Mouse (Mus musculus) limb, embryonic 15.5 days (tissue): Measurements from ENCODE around the gene Plekha8. TPM values are rescaled to one million over a fixed set of nuclear protein-coding genes. Genes with fewer than 3 reads are reported as not detected.

Source experiments
- ATAC-seq: fragments of 200-750 bp; cut with Nextera tagmentation; 2 replicates; pipeline ENCODE4 v1.8.0; 2017; ENCODE audit warnings: low read depth, moderate TSS enrichment; ENCODE audit not compliant: insufficient number of reproducible peaks, low FRiP score, low TSS enrichment
- H3K27ac ChIP-seq: fragments of 300-500 bp; sonication (generic); 2 replicates; pipeline ENCODE4 v1.5.1; 2015; ENCODE audit warnings: moderate library complexity, mild to moderate bottlenecking, inconsistent platforms
- H3K27me3 ChIP-seq: fragments of 300-500 bp; sonication (generic); 2 replicates; pipeline ENCODE4 v1.6.1; 2015; ENCODE audit warnings: inconsistent platforms
- H3K36me3 ChIP-seq: fragments of 300-500 bp; sonication (generic); 2 replicates; pipeline ENCODE4 v1.6.1; 2015; ENCODE audit warnings: inconsistent platforms
- H3K4me1 ChIP-seq: fragments of 300-500 bp; sonication (generic); 2 replicates; pipeline ENCODE4 v1.6.1; 2015; ENCODE audit warnings: inconsistent platforms
- H3K4me2 ChIP-seq: fragments of 300-500 bp; sonication (generic); 2 replicates; pipeline ENCODE4 v1.6.1; 2015; ENCODE audit warnings: mild to moderate bottlenecking, inconsistent platforms
- H3K4me3 ChIP-seq: fragments of 300-500 bp; sonication (generic); 2 replicates; pipeline ENCODE4 v1.5.1; 2015; ENCODE audit warnings: mild to moderate bottlenecking, inconsistent platforms
- H3K9ac ChIP-seq: fragments of 300-500 bp; sonication (generic); 2 replicates; pipeline ENCODE4 v1.6.1; 2015; ENCODE audit warnings: inconsistent platforms
- H3K9me3 ChIP-seq: fragments of 300-500 bp; sonication (generic); 2 replicates; pipeline ENCODE4 v1.6.1; 2016; ENCODE audit warnings: inconsistent platforms
- WGBS: fragments of 180-500 bp; shearing (Covaris S2); methylation state at CpG from one replicate; pipeline ENCODE4 v1.1.7; 2015; 5-methylcytosine and 5-hydroxymethylcytosine counted together
- polyA plus RNA-seq: library from polyadenylated mRNA; unstranded; fragments of >200 nt; fragmentation: Nextera tagmentation; extraction: Ambion mirVana; gene quantifications from 2 replicates; pipeline ENCODE4 v1.2.1, GENCODE M21; 2015

The Plekha8 gene
- polyA plus RNA-seq, 1 experiment from 2014 or later = 7.6 TPM

DNA sequence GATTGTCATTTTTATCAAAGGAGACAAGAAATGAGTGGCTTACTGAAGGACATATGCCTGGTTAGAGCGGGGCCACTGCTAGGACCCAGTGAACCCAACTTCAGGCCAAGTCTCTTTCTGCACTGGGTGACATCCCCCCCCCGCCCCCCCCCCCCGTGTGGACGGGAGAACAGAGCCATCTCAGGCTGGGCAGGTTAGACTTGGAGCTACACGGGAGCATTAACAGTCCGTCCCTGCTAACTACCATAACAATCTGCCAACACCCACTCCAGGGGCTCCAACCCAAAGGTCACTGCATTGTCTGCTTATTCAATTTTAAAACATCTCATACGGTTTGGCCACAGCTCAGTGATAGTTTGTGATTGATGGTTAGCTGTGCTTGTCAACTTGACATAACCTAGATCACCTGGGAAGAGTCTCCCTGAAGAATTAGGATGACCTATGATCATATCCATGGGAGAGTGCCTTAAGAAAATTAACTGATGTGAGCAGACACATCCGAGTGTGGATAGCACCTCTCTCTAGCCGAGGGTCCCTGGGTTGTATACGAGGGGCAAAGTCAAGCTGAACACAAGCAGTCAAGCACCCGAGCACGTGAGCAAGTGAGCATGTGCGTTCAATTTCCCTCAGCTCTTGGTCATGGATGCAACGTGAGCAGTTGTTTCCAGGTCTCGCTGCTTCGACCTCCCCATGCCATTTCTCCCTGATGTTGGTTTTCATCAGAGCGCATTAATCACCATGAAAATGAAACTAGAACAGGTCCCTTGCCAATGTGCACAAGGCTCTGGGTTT lies 32.7 kb upstream of the Plekha8 start:
- H3K27ac ChIP-seq = no peak overlapping the region
- H3K36me3 ChIP-seq = no peaks in the 10 kb centered on the region
- no peak overlapping the region for H3K4me2 ChIP-seq
- H3K9me3 ChIP-seq = no peaks in the 10 kb centered on the region
- no peak overlapping the region for H3K4me3 ChIP-seq
- no peak for ATAC-seq
- no peak overlapping the region for H3K9ac ChIP-seq
- WGBS = 74% methylated on average over 14 of the region's 17 CpGs
- no peaks in the 10 kb centered on the region for H3K27me3 ChIP-seq
- peaks cover 14% of the 10 kb centered on the region for H3K4me1 ChIP-seq

DNA sequence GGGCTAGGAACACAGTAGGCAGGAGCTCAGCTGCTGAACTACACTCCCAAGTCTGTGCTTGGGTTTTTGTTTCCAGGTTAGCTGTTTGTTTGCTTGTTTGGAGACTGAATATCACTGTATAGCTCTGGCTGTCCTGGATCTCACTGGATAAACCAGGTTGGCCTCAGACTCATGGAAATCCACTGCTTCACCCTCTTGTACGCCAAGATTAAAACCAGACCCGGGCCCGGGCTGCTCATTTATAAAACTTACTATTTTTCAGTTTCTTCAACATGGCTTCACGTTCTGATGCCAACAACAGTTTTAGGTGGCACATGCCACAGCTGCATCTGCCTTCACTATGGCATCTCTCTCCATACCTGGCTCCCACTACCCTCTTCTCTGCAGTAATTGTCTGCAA lies 31.4 kb upstream of the Plekha8 start:
- H3K4me2 ChIP-seq = no peak overlapping the region
- WGBS = 86% methylated on average over 4 of the region's 4 CpGs
- H3K9me3 ChIP-seq = no peaks in the 10 kb centered on the region
- H3K4me3 ChIP-seq = no peak overlapping the region
- no peak for ATAC-seq
- no peaks in the 10 kb centered on the region for H3K27me3 ChIP-seq
- peaks cover 14% of the 10 kb centered on the region for H3K4me1 ChIP-seq
- H3K27ac ChIP-seq = no peak overlapping the region
- no peak overlapping the region for H3K9ac ChIP-seq
- H3K36me3 ChIP-seq = no peaks in the 10 kb centered on the region

DNA sequence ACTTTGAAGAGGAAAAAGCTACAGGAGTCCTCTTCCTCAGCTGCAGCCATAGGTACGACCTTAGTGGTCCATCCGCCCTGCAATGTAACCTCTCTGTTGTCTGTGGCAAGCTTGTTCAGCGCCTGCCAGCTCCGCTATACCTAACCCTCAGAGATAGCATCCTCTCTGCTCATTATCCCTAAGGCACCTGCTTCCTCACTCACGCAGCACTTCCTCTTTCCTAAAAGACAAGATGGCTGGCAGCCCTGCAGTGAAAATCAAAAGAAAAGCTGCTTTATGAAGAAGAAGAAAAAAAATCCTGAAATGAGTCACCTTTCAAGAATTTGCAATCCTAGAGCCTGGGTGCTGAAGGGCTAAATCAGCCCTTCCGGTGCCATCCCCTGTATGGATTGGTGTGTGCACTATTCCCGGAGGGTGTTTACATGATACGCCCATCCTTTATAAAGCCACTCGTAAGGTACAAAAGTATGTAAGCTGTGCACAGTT lies 30.4 kb upstream of the Plekha8 start:
- H3K27ac ChIP-seq = no peak overlapping the region
- H3K27me3 ChIP-seq = no peaks in the 10 kb centered on the region
- H3K9me3 ChIP-seq = no peaks in the 10 kb centered on the region
- no peaks in the 10 kb centered on the region for H3K36me3 ChIP-seq
- 59% methylated on average over 9 of the region's 9 CpGs for WGBS
- H3K4me3 ChIP-seq = no peak overlapping the region
- ATAC-seq = no peak
- H3K4me1 ChIP-seq = peaks cover 14% of the 10 kb centered on the region
- no peak overlapping the region for H3K4me2 ChIP-seq
- no peak overlapping the region for H3K9ac ChIP-seq

DNA sequence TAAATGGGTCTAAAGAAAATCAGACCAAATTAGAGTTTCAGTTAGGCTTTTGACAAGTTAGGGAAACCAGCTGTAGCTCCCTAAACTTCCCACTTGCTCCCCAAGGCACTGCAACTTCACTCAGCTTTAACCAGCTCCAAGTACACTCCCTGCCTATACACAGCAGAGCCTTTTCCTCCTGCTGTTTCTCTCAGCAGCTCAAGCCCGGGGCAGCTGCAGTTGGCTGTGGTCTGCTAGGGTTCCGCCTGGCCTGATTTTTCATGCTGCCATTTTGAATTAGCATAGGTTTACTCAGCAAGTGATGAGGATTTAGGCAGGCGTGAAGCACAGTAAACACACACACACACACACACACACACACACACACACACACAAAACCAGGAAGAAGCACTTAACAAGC lies 29.9 kb upstream of the Plekha8 start:
- H3K27ac ChIP-seq = no peak overlapping the region

DNA sequence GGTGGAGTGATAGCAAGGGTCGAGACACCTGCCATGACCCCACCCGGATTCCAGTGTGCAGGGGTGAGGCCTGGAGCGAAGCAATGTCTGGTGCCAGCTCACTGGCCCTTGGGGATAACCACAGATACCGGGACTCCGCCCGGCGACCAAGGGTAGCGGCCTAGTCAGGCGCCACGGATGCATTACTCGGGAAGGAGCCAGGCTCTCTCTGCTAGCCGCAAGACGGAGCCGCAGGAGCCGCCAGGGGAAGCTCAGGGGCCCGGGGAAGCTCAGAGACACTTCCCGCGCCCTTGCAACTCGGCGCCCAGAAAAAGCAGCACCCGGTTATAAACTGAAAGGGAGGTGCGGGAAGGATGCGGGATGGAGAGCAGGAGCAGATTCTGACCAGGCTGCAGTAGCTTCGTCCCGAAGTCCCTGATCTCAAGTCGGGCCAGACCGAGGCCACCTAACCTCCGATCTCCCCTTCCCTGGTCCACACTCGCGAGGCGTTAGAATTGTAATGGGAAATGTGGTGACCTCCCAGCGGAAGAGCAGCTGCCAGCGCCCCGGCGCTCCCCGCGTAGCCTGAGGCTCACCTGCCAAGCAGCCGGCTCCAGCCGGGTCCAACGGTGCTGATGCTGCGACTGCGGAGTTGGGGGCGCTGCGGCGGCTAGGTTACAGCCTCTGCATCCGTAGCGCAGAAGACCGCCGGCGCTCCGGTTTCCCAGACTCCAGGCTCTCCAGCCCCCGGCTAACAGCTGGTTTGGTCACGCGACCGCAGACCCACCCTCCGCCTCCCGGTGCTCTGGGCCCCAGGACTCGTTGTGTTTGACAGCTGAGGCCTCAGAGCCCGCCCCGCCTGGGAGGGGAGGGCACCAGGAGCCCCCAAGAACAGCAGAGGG lies 29.0 kb upstream of the Plekha8 start, which contains the start of gene Scrn1:
Gene Scrn1 (minus strand): TSS at position 825 of the 881 bp plus-strand sequence.
- H3K4me2 ChIP-seq = peak within 1 kb of the TSS; percentile 90
- 2% methylated on average over 60 of the region's 60 CpGs for WGBS
- H3K27ac ChIP-seq = peak within 1 kb of the TSS; percentile 19

More for the DNA sequence above, 29.9 kb upstream of the Plekha8 start:
- peaks cover 14% of the 10 kb centered on the region for H3K4me1 ChIP-seq
- H3K4me2 ChIP-seq = no peak overlapping the region
- H3K9ac ChIP-seq = no peak overlapping the region
- 56% methylated on average over 3 of the region's 3 CpGs for WGBS
- no peak overlapping the region for H3K4me3 ChIP-seq
- H3K27me3 ChIP-seq = no peaks in the 10 kb centered on the region
- ATAC-seq = no peak
- H3K9me3 ChIP-seq = no peaks in the 10 kb centered on the region
- no peaks in the 10 kb centered on the region for H3K36me3 ChIP-seq

DNA sequence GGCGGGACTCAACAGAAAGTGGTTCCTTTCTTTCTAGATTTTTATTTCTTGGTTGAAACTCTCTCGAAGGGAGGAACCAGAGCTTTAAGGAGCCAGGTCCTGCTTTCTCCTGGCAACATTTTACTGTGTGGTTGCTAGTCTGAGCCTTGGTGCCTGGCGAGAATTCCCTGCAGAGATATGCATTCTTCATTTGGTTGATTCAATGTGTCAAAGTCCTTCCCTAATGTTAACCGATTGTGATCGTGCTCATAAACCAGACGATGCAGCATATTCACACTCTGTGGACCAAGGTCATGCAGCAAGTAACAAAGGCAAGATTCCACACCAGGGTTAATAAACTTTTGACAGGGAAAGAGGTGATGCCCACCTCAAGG lies 28.4 kb upstream of the Plekha8 start:
- no peak for ATAC-seq
- 10% methylated on average over 6 of the region's 6 CpGs for WGBS
- H3K4me1 ChIP-seq = peaks cover 14% of the 10 kb centered on the region
- no peaks in the 10 kb centered on the region for H3K36me3 ChIP-seq
- peak overlapping the region; percentile 49 for H3K4me3 ChIP-seq
- no peaks in the 10 kb centered on the region for H3K9me3 ChIP-seq
- 0 out of 2 replicates have a peak overlapping the region, but pooled peaks have one; percentile 27 for H3K9ac ChIP-seq
- no peaks in the 10 kb centered on the region for H3K27me3 ChIP-seq
- peak overlapping the region; percentile 90 for H3K4me2 ChIP-seq
- H3K27ac ChIP-seq = peak overlapping the region; percentile 19; the same call in 1 of the 2 replicates

More for the DNA sequence above, 29.0 kb upstream of the Plekha8 start, which contains the start of gene Scrn1:
- peak within 1 kb of the TSS; percentile 49 for H3K4me3 ChIP-seq
- no peaks in the 10 kb centered on the region for H3K36me3 ChIP-seq
- H3K9ac ChIP-seq = peak within 1 kb of the TSS; percentile 27; the same call in 1 of the 2 replicates
- H3K9me3 ChIP-seq = no peaks in the 10 kb centered on the region
- no peaks in the 10 kb centered on the region for H3K27me3 ChIP-seq
- peak; percentile 77 for ATAC-seq
- peaks cover 14% of the 10 kb centered on the region for H3K4me1 ChIP-seq

DNA sequence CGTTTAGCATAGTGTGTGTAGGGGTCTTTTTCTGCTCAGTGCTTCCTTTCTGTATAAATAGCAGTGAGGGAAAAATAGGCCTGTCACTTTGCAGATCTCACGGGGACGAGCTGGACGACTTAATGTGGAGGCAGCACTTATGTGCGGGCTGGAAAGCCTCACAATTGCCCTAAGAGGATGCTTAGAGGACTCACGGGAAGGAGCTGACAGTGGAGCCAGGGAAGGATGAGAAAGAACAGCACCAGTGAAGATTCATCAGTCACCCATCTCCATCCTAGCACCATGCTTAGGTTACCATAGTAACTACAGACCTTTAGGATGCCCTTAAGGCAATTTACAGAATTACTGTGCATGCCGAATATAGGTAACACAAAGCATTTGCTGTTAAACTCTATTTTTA lies 25.1 kb upstream of the Plekha8 start:
- H3K4me3 ChIP-seq = no peak overlapping the region
- ATAC-seq = no peak
- WGBS = 22% methylated on average over 7 of the region's 7 CpGs
- H3K27ac ChIP-seq = no peak overlapping the region
- no peaks in the 10 kb centered on the region for H3K9me3 ChIP-seq
- H3K27me3 ChIP-seq = no peaks in the 10 kb centered on the region
- no peaks in the 10 kb centered on the region for H3K36me3 ChIP-seq
- H3K4me1 ChIP-seq = peaks cover 14% of the 10 kb centered on the region
- H3K9ac ChIP-seq = no peak overlapping the region
- H3K4me2 ChIP-seq = no peak overlapping the region

DNA sequence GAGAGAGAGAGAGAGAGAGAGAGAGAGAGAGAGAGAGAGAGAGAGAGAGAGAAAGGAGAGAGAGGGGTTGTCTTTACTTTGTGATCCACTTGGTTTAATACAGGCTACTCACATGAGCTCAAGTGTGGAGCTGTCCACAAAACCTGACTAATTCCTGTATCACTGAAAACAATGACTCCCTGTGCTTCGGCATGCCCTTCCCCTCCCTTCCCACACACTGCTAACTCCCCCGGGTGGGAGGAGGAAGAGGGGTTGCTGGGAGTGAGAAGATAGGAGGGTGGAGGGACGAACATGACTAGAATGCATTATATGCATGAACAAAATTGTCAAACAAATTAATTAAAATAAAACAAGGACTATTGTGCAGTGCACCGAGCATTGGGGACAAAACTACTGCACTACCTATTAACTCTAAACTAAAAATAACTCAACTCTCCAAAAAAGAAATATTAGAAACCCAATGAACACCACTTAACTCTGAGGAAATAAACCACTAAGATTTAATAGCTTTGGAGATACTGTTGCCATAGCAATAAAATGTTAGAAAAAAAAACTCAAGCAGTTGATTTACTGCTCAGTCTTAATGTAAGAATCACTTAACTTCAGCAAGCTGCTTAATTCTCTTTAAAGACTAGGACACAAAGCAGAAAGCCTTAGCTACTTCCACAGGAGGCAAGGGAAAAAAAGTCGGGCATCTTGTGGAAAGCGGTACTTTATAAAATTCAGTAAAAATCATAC lies 21.5 kb upstream of the Plekha8 start:
- Histone ChIP-seq H3K4me2 (no peak overlapping the region), H3K4me3 (no peak overlapping the region), H3K9me3 (no peaks in the 10 kb centered on the region), H3K36me3 (peaks cover 3% of the 10 kb centered on the region; the same call in 1 of the 2 replicates), H3K27ac (no peak overlapping the region), H3K9ac (no peak overlapping the region), H3K4me1 (no peaks in the 10 kb centered on the region; the same call in 1 of the 2 replicates), H3K27me3 (no peaks in the 10 kb centered on the region)
- 32% methylated on average over 6 of the region's 6 CpGs for WGBS
- ATAC-seq = no peak

DNA sequence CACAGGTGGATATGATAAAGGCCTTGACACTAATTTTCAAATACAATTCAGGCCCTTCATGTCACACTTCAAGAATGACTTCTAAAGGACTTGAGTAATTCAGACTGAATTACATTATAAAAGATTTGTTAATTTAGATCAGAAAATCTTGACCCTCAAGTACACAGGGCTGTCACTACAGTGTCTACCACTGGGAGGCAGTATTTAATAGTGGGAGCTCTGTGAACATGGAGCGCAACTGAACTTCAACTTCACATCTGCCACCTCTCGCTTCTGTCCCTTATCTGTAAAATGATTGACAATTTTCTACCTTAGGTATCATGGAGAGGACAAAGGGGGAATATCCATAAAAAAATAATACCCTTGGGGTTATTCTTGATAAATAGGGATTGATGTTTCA lies 8.7 kb upstream of the Plekha8 start:
- Histone ChIP-seq H3K4me1 (peaks cover 6% of the 10 kb centered on the region; the same call in 1 of the 2 replicates), H3K27me3 (no peaks in the 10 kb centered on the region), H3K27ac (no peak overlapping the region), H3K4me2 (no peak overlapping the region), H3K9me3 (no peaks in the 10 kb centered on the region), H3K9ac (no peak overlapping the region), H3K4me3 (no peak overlapping the region), H3K36me3 (peaks cover 37% of the 10 kb centered on the region)
- no peak for ATAC-seq
- WGBS = 31% methylated on average over 2 of the region's 2 CpGs

DNA sequence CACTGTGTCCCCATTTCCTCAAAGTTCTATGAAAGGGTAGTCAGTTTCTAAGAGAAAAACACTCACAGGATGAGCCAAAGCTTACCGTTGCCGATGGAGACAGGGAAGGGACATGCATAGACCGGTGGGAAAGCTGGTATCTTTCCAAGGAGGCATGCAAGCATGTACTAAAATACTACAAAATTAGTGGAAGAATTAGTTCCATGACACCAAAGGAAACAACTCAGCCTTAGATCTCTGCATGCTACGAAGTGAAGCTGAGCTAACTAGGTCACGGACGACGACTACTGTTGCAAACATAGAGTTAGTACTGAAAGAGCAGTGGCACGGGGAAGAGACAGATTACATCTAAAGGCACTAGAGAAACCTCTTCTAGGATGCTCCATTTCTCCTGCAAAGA lies 8.0 kb upstream of the Plekha8 start:
- no peak overlapping the region for H3K9ac ChIP-seq
- H3K4me2 ChIP-seq = no peak overlapping the region
- no peaks in the 10 kb centered on the region for H3K27me3 ChIP-seq
- ATAC-seq = no peak
- H3K4me3 ChIP-seq = no peak overlapping the region
- 83% methylated on average over 8 of the region's 8 CpGs for WGBS
- peaks cover 32% of the 10 kb centered on the region for H3K36me3 ChIP-seq
- H3K9me3 ChIP-seq = no peaks in the 10 kb centered on the region
- H3K27ac ChIP-seq = no peak overlapping the region
- H3K4me1 ChIP-seq = peaks cover 12% of the 10 kb centered on the region; the same call in 1 of the 2 replicates

DNA sequence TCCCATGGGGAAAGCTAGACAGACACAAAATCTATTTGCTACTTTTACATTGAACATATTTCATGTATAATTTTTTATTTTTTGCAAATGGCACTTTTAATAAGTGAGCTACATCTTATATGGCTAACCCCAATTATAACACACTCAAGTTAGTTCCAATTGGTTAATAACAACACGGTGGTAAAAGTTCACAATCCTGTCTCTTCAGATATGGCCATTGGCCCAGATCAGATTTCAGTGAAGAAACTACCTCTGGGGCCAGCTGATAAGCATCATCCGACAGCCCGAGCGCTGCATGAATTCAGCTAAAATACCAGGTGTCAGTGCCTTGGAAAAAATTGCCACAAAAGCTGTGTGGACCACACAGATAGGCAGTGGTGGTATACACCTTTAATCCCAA lies 7.2 kb upstream of the Plekha8 start:
- Histone ChIP-seq H3K27me3 (no peaks in the 10 kb centered on the region), H3K9me3 (no peaks in the 10 kb centered on the region), H3K4me3 (no peak overlapping the region), H3K4me1 (peaks cover 13% of the 10 kb centered on the region; the same call in 1 of the 2 replicates), H3K9ac (no peak overlapping the region), H3K36me3 (peaks cover 26% of the 10 kb centered on the region), H3K27ac (no peak overlapping the region), H3K4me2 (no peak overlapping the region)
- ATAC-seq = no peak
- 69% methylated on average over 4 of the region's 4 CpGs for WGBS
